Mouse (Mus musculus) liver, embryonic 18 days (tissue): ENCODE measurements around the gene Endod1. TPM values are rescaled to one million over a fixed set of nuclear protein-coding genes. Genes with fewer than 3 reads are reported as not detected.

ENCODE experiments used
- polyA plus RNA-seq: library from polyadenylated mRNA; depleted of rRNA; stranded (reverse); fragments of >200 nt; gene quantifications from 2 replicates; pipeline ENCODE4 v1.2.3, GENCODE M21; 2012; rRNA removed

Endod1 gene
- polyA plus RNA-seq, result 10.4 and 11.6 TPM in 2 replicates

GRCm38 (mm10) chr9:14381353-14382055 lies at the start of gene Endod1:
Endod1 (minus strand) TSS chr9:14381507.

Other genes with a start within 250 kb of the Endod1 start
- 1.3 and 1.6 TPM in 2 replicates for gene Sesn3, start 106.4 kb downstream of the Endod1 start, polyA plus RNA-seq
- gene Kdm4d, start 119.0 kb upstream of the Endod1 start, polyA plus RNA-seq, result 0.01 TPM in 1 of 2 replicates, not detected in the other
- gene Cwc15, start 119.1 kb upstream of the Endod1 start, polyA plus RNA-seq, result 35.8 and 37.0 TPM in 2 replicates